Mouse (Mus musculus): ENCODE measurements around the gene P3h4.

- TF ChIP-seq CTCF (IDR thresholded peaks at IDR 0.05), result no peak
- TF ChIP-seq POLR2A (IDR thresholded peaks at IDR 0.05; ENCODE audit: insufficient read depth, low read depth, low read length), result no peak
These were observed 15.3 kb downstream of the P3h4 start for GRCm38 (mm10) chr11:100399320-100399719.

Data from heart, adult 2 months (tissue).